Mouse (Mus musculus): ENCODE results near the gene Fkbp15. TPM values are rescaled to one million over a fixed set of nuclear protein-coding genes. Genes with fewer than 3 reads are reported as not detected.

Gene Fkbp15
- total RNA-seq, 1 experiment from 2014 or later = 51.0 TPM

DNA sequence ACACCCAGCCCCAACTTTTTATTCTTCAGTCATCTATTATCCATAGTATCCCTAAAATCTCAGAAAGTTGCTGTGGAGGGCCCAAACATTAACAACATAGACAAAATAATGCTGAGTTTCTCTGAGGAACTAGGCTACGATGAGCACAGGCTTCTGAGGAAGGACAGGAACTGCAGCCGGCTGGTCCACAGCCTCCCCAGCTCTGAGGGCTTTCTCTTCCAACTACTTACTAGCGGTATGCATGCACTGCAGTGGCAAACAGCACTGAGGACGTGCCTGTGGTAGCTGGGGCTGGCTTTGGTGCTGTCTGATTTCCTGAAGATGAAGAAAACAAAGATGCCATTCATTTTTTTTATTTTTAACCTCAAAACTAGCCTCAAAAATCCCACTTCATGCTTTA is 14.5 kb downstream of the Fkbp15 start:
- no peak for ATAC-seq (replicated peaks in 1 of 2; ENCODE audit: insufficient read depth in 1 of 2, low FRiP score in 2 of 2, low TSS enrichment in 1 of 2, low read depth in 1 of 2, poor library complexity in 2 of 2, severe bottlenecking in 2 of 2)

DNA sequence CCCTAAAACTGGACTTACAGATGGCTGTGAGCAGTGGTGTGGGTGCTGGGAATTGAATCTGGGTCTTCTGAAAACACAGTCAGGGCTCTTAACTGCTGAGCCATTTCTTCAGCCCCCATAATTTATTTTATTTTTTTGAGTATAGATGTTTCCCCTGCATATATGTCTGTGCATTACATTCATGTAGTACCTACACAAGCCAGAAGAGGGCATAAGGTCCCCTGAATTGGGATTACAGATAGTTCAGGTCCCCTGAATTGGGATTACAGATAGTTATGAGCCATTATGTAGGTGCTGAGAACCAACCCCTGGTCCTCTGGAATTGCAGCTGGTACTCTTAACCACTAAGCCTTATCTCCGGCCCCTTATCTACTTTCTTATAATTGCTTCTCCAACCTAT is 16.3 kb downstream of the Fkbp15 start:
- ATAC-seq (replicated peaks in 1 of 2; ENCODE audit: insufficient read depth in 1 of 2, low FRiP score in 2 of 2, low TSS enrichment in 1 of 2, low read depth in 1 of 2, poor library complexity in 2 of 2, severe bottlenecking in 2 of 2) = no peak

DNA sequence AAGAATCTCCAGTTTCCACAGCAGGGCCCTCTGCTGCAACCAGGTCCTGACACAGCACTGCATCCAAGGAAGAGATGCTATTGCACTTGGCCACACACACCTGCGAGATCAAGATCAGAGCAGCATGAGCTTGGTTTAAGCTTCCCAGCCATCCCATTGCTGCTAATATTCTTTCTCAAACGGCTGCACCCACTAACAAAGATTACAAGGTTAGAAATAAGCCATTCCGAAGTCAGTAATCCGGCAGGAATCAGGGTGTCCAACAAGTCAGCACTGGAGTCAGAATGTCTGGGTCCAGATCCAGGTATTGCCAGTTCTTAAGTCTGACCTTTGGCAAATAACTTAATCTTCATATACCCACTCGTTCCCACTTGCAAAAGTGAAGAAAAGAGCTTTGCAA is 21.8 kb downstream of the Fkbp15 start:
- ATAC-seq (replicated peaks in 1 of 2; ENCODE audit: insufficient read depth in 1 of 2, low FRiP score in 2 of 2, low TSS enrichment in 1 of 2, low read depth in 1 of 2, poor library complexity in 2 of 2, severe bottlenecking in 2 of 2) = no peak

DNA sequence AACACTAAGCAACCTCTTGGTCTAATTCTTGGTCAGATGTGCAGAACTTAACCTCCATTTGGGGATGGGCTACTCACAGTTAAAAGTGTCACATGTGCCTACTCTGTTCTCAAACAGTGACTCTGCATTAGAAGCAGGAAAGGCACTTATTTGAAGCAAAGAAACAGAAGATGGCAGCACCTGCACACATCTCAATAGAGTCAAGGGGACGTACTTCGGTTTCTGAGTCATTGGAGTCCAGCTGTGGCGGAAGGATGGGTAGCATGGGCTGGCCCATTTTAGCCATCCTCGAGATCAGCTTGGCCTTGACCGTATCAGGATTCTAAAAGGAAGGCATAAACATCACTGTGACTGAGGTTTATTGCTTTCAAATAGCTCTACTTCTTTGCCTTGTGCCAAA is 28.4 kb downstream of the Fkbp15 start:
- no peak for ATAC-seq (replicated peaks in 1 of 2; ENCODE audit: insufficient read depth in 1 of 2, low FRiP score in 2 of 2, low TSS enrichment in 1 of 2, low read depth in 1 of 2, poor library complexity in 2 of 2, severe bottlenecking in 2 of 2)

DNA sequence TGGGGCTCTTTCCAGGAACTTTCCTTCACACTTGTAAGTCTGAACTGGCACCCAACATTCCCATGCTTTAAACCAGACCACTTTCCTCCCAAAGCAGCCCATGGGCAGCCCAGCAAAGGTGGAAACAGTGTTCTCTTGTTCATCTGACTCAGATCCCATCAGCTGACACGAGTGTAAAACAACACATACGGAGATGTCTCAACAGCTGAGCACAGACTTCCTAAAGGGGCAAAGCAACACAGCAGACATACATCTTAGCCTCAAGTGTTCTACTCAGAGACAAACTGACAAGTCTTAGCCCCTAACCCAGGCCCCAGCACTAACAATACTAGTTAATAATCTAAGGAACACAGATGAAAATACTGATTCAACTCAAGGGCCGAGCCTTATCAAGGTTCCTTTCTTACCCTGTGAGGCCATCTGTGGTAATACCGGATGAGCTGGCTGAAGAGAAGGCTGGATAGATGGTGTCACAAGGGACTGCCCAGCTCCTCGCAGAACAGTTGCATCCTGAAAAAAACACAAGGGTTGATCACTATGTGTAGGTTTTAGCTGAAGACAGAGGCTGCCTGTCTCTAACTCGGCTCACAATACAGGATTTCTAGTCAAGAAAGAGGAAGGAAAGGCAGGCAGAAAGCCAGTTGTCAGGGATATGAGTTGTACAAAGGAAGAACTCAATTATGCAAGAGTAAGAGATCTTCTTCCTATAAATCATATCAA is 31.2 kb downstream of the Fkbp15 start:
- peak; percentile 42 to 53; a peak in 3 of 4 replicates for ATAC-seq (replicated peaks in 1 of 2; ENCODE audit: insufficient read depth in 1 of 2, low FRiP score in 2 of 2, low TSS enrichment in 1 of 2, low read depth in 1 of 2, poor library complexity in 2 of 2, severe bottlenecking in 2 of 2)

DNA sequence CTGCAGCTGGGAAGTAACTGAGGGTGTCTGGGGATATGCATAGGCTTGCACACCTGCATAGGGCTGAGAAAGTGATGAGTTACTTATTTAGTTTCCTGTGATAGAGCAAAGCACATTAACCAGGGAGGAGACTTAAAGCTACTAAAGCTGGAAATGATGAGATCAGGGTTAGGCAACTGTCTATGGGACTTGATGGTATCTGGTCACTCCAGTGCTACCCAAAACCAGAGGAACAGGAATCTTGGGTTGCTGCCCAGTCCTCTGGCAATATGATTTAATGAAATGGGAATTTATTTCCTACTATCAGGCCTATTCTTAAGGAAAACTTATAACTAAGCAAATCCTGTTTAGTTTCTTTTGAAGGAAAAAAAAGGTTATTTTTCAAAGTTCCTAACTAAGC is 34.2 kb downstream of the Fkbp15 start:
- no peak for ATAC-seq (replicated peaks in 1 of 2; ENCODE audit: insufficient read depth in 1 of 2, low FRiP score in 2 of 2, low TSS enrichment in 1 of 2, low read depth in 1 of 2, poor library complexity in 2 of 2, severe bottlenecking in 2 of 2)

DNA sequence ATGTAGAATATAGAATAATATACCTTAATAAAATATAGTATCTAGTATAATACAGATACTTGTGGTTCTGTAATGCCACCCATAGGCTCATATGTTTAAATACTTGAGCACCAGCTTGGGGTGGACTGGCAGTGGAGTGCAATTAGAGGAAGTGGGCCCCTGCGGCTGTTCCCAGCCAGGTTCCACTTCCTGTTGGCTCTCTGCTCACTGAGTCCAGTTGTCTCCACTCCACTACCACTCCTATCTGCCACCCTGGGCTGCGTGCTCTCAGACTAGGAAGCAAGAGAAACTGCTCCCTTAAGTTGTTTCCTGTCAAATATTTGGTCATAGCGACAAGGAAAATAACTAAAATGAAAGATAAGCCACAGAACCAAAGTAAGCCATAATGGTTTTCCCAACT is 37.7 kb downstream of the Fkbp15 start:
- ATAC-seq (replicated peaks in 1 of 2; ENCODE audit: insufficient read depth in 1 of 2, low FRiP score in 2 of 2, low TSS enrichment in 1 of 2, low read depth in 1 of 2, poor library complexity in 2 of 2, severe bottlenecking in 2 of 2) = peak; percentile 81 to 90

DNA sequence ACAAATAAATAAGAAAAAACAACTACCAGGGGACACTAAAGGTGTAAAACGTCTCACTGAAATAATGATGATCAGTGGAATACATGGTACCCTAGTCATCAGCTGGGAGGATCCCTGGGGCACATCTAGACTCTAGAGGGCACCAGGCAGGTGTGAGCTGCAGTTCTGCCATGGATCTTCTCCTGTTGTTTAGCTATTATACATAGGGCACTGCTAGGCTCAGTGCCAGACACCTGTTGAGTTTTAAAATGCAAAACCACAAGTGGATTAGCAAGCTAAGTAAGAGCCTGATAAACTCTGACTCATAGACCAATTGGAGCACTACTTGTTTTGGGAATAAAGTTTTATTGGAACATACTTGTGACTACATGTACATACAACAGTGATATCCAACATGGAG is 42.1 kb downstream of the Fkbp15 start:
- ATAC-seq (replicated peaks in 1 of 2; ENCODE audit: insufficient read depth in 1 of 2, low FRiP score in 2 of 2, low TSS enrichment in 1 of 2, low read depth in 1 of 2, poor library complexity in 2 of 2, severe bottlenecking in 2 of 2) = no peak

DNA sequence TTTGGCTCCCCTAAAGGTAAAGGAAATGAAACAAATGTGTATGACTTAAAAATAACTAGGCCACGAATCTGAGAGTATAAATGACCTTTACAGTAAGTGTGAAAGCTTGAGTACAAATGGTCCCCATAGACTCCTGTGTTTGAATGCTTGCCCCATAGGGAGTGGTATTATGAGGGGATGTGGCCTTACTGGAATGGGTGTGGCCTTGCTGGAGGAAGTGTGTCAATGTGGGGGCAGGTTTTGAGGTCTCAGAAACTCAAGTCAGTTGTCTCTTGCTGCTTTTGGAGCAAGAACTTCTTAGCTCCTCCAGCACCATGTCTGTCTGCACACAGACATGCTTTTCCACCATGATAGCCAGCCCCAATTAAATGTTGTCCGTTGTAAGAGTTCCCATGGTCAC is 43.9 kb downstream of the Fkbp15 start:
- ATAC-seq (replicated peaks in 1 of 2; ENCODE audit: insufficient read depth in 1 of 2, low FRiP score in 2 of 2, low TSS enrichment in 1 of 2, low read depth in 1 of 2, poor library complexity in 2 of 2, severe bottlenecking in 2 of 2) = no peak; a peak in 1 of 4 replicates

DNA sequence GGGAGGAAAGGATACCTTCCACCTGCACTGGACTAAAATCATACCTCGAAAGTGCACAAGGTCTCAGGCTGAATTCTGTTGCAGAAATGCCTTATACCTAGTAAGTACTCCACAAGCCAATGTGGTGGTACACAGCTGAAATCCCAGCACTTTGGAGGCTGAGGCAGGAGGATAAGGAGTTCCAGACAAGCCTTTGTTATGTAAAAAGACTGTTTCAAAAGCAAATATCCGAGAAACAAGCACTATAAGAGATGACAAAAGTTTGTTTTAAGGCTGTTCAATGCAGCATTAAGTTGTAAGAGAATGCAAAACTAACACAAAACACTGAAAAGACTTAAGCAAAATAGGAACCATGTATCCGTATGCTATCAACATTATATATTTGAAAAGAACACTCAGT is 45.8 kb downstream of the Fkbp15 start:
- no peak for ATAC-seq (replicated peaks in 1 of 2; ENCODE audit: insufficient read depth in 1 of 2, low FRiP score in 2 of 2, low TSS enrichment in 1 of 2, low read depth in 1 of 2, poor library complexity in 2 of 2, severe bottlenecking in 2 of 2)

DNA sequence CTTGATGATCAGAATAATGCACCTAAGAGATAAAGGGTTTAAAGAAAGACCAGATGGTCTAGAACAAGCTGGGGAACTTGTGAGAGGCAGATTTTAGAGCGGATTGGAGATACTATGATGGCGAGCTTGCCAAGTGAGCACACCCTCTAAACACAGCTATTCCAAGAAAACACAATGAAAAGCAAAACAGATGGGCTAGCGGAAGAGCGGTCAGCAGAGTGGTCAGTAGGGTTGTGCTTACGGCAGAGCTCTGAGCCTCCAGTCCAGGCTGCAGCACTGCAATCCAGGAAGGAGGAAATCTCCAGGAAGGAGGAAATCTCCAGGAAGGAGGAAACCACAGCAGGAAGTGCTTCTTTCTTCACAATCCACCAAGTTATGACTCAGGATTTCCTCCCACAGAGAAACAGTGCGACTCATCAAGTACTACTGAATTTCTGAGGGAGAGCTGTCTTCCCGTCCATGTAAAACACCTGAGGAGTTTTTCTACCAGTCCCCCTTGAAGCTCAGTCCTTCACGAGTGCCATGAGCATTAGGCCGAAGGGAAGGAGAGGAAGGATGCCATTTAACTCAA is 46.6 kb downstream of the Fkbp15 start:
- peak in 1 of 2 experiments; percentile 29; a peak in 1 of 4 replicates for ATAC-seq (replicated peaks in 1 of 2; ENCODE audit: insufficient read depth in 1 of 2, low FRiP score in 2 of 2, low TSS enrichment in 1 of 2, low read depth in 1 of 2, poor library complexity in 2 of 2, severe bottlenecking in 2 of 2)

DNA sequence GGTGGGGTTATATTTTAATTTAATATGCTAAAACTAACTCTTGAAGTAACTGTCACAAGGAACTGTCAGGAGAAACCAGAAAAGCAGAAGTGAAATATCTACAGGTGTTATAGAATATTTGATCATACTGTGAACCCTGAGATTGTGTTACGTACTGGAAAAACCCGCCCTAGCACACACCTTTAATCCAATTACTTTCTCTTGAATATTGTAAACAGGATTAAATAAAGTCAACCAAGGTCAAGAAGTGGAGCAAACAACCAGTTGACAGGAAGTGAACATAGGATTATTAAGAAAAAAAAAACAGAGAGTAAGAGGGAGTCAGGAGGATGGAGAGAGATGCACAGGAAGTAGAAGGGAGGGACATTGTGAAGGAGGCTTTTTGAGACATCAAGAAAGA is 47.5 kb downstream of the Fkbp15 start:
- ATAC-seq (replicated peaks in 1 of 2; ENCODE audit: insufficient read depth in 1 of 2, low FRiP score in 2 of 2, low TSS enrichment in 1 of 2, low read depth in 1 of 2, poor library complexity in 2 of 2, severe bottlenecking in 2 of 2) = no peak

DNA sequence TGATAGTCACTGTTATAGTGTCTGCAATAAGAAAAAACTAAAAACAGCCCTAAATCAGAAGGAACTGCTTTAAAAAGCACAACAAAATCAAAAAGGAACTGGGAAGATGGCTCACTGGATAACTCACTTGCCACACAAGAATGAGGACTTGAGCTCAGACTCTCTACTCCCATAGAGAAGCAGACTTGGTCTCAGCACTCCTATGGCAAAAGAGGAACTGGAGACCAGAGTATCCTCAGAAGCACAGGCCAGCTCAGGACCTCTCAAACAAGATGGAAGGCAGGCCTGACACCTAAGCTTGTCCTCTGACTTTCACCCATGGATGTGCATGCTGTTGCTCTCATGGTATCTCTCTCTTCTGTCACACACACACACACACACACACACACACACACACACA is 51.9 kb downstream of the Fkbp15 start:
- no peak for ATAC-seq (replicated peaks in 1 of 2; ENCODE audit: insufficient read depth in 1 of 2, low FRiP score in 2 of 2, low TSS enrichment in 1 of 2, low read depth in 1 of 2, poor library complexity in 2 of 2, severe bottlenecking in 2 of 2)

DNA sequence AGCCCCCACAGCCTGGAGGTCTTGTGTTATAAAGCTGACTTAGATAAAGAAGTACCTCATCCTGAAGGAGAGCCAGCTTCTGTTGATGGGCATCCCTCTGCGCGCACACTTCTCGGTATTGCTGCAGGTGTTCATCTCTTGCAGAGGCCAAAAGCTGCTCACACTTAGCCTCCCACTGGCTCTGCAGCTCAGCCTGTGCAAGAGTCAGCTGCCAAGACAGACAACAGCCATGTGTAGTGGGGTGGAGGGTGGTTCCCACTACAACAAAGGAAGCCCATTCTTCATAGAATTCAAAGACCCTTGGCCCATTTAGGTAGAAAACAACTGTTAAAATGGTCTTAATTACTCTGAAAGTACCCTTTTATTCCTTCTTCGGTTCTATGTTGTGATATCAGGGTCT is 53.5 kb downstream of the Fkbp15 start:
- no peak for ATAC-seq (replicated peaks in 1 of 2; ENCODE audit: insufficient read depth in 1 of 2, low FRiP score in 2 of 2, low TSS enrichment in 1 of 2, low read depth in 1 of 2, poor library complexity in 2 of 2, severe bottlenecking in 2 of 2)

DNA sequence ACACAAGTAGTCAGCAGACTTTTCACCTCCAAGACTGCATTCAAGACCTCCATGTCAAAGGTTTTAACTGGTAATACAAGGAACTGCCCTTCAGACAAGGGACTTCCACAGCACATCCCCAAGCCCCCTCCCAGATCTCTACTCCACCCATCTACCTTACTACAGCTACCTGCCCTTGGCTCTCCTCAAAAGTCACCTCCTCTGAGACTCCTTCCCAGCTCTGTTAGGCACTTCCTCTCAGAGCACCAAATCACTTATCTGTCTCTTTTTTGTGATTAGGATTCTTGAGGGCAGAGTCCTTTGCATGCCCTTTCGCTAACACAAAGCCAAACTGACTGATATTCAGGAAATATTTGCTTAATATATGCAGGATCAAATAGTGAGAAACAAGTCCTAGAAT is 54.0 kb downstream of the Fkbp15 start:
- no peak for ATAC-seq (replicated peaks in 1 of 2; ENCODE audit: insufficient read depth in 1 of 2, low FRiP score in 2 of 2, low TSS enrichment in 1 of 2, low read depth in 1 of 2, poor library complexity in 2 of 2, severe bottlenecking in 2 of 2)

DNA sequence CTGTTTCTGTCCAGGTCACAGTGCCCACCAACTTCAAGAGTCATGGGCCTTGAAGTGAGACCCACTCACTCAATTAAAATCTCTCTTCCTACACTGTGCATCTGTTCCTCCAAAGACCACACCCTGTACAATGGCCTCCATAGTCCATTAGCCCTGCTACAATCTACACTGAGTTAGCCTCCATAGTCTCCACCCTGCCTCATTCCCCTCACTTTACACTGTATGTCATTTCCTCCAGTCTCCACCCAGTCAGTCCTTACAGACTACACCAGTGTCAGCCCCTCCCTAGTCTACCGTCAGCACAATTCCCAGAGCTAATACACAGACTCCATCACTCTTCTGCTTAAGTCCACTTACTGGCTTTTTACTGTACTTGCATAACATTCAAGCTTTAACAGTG is 57.1 kb downstream of the Fkbp15 start:
- no peak for ATAC-seq (replicated peaks in 1 of 2; ENCODE audit: insufficient read depth in 1 of 2, low FRiP score in 2 of 2, low TSS enrichment in 1 of 2, low read depth in 1 of 2, poor library complexity in 2 of 2, severe bottlenecking in 2 of 2)

DNA sequence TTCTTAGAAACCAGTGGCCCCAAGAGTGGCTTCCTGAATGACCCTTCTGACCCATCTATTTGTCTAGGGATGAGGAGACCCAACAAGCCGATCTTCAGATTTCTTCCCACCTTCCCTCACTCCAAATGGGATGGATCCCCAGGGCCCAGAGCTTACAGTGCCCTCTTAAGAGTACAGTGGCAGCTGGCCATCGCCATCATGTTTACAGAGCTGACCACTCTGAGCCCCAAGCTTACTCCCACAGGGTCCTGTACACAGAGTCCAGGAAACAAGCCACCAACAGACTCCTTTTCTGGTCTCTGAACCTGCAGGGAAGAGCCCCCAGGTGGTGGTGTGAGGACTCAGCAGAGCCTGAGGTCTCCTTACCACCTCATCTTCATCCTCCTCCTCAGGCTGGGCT is 57.6 kb downstream of the Fkbp15 start:
- no peak for ATAC-seq (replicated peaks in 1 of 2; ENCODE audit: insufficient read depth in 1 of 2, low FRiP score in 2 of 2, low TSS enrichment in 1 of 2, low read depth in 1 of 2, poor library complexity in 2 of 2, severe bottlenecking in 2 of 2)

DNA sequence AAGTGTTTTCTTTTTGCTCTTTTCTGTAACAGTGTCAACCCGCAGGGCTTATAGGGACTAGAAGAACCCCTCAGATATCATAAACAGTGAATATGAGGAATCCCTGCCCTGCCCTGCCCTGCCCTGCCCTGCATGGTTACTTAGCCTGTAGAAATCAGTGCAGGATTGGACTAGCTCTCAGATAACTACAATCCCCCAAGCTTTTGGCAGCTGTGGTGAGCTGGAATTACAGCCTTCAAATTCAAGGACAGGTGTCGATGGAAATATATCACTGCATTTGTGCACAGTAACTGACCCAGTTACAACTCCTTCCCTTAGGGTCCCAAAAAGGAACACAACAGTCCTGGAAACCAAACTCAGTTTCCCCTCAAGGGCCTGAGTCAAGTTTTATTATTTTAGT is 60.3 kb downstream of the Fkbp15 start:
- ATAC-seq (replicated peaks in 1 of 2; ENCODE audit: insufficient read depth in 1 of 2, low FRiP score in 2 of 2, low TSS enrichment in 1 of 2, low read depth in 1 of 2, poor library complexity in 2 of 2, severe bottlenecking in 2 of 2) = no peak

All from hematopoietic stem cell, adult 5-6 weeks (primary cell).